In genomic region chr10:80398174-80398535, GRCm38 (mm10) we compare ENCODE assay signal across 8 mouse cellular contexts. TPM values are rescaled to one million over a fixed set of nuclear protein-coding genes. Genes with fewer than 3 reads are reported as not detected.
DNase-seq lines count a peak whose midpoint lies in the region; ATAC-seq and TF ChIP-seq lines count a peak whose summit lies in the region.

No protein-coding gene starts in this region.

- H3K27ac ChIP-seq in gastrocnemius, adult 2 months = peak overlapping the region; percentile 100
- H3K27ac ChIP-seq in thymus, adult 2 months (ENCODE audit: control insufficient read depth, insufficient read depth, low read length) = no peak overlapping the region
- peak overlapping the region; percentile 99 for H3K27ac ChIP-seq in liver, embryonic 13.5 days

- no peaks in the 10 kb centered on the region for H3K27me3 ChIP-seq in thymus, adult 2 months (ENCODE audit: control insufficient read depth, insufficient read depth, low read length)
- no peaks in the 10 kb centered on the region for H3K27me3 ChIP-seq in liver, embryonic 13.5 days

- H3K4me2 ChIP-seq in liver, embryonic 13.5 days = peak overlapping the region; percentile 98

- TF ChIP-seq CTCF in gastrocnemius, adult 2 months (IDR thresholded peaks at IDR 0.05) = no peak
- no peak for TF ChIP-seq CTCF in thymus, adult 2 months (IDR thresholded peaks at IDR 0.05; ENCODE audit: borderline replicate concordance, control insufficient read depth, extremely low read depth, insufficient read depth, low read length, poor library complexity)

- H3K4me1 ChIP-seq in thymus, adult 2 months (replicated peaks; ENCODE audit: control insufficient read depth, insufficient read depth, low read length) = peaks cover 18% of the 10 kb centered on the region
- peaks cover 47% of the 10 kb centered on the region for H3K4me1 ChIP-seq in liver, embryonic 13.5 days (replicated peaks)

- no peak for DNase-seq in gastrocnemius, adult 2 months
- DNase-seq in gastrocnemius, postnatal 14 days = no peak
- DNase-seq in thymus, adult 2 months = no peak
- DNase-seq in thymus, postnatal 4 days = no peak
- no peak for DNase-seq in liver, embryonic 13.5 days
- no peak for DNase-seq in adrenal gland, postnatal 14 days
- no peak for DNase-seq in thymus, postnatal 14 days

- no peaks in the 10 kb centered on the region for H3K9me3 ChIP-seq in liver, embryonic 13.5 days (replicated peaks)

- no peak for TF ChIP-seq POLR2A in thymus, adult 2 months (IDR thresholded peaks at IDR 0.05; ENCODE audit: control insufficient read depth, extremely low read depth, insufficient read depth, low read length, poor library complexity)

- H3K9ac ChIP-seq in liver, embryonic 13.5 days = peak overlapping the region; percentile 98

- H3K4me3 ChIP-seq in gastrocnemius, adult 2 months = peak overlapping the region; percentile 79
- H3K4me3 ChIP-seq in thymus, adult 2 months (ENCODE audit: control insufficient read depth, insufficient read depth, low read length) = peak overlapping the region; percentile 52
- H3K4me3 ChIP-seq in liver, embryonic 13.5 days (replicated peaks) = peak overlapping the region; percentile 88

- peaks cover 20% of the 10 kb centered on the region for H3K36me3 ChIP-seq in thymus, adult 2 months (ENCODE audit: control insufficient read depth, insufficient read depth, low read length)
- peaks cover 65% of the 10 kb centered on the region for H3K36me3 ChIP-seq in liver, embryonic 13.5 days

- intact Hi-C loops in gastrocnemius, adult 2 months (cut with DNase I) = no loop called here
- intact Hi-C loops in gastrocnemius, postnatal 14 days (cut with DNase I; ENCODE audit: low total_unique reads) = no loop called here

- 0% methylated on average over 1 of the region's 1 CpGs for WGBS in thymus, adult 2 months
- 0% methylated on average over 1 of the region's 1 CpGs for WGBS in liver, embryonic 13.5 days (ENCODE audit: insufficient replicate concordance)

- ATAC-seq in liver, embryonic 13.5 days (ENCODE audit: low read depth) = no peak
- ATAC-seq in megakaryocyte progenitor cell, adult 5-6 weeks (replicated peaks; ENCODE audit: poor library complexity) = no peak

RNA-seq across cellular contexts. Expression of gene Mbd3, which starts 1.2 kb away (rescaled TPM):
- total RNA-seq in gastrocnemius, adult 2 months (2021) = 100 to 1,000 TPM; 105 to 116 TPM
- total RNA-seq in gastrocnemius, postnatal 14 days (2021) = 100 to 1,000 TPM in 1 of 2 experiments, 10 to 100 TPM in 1; 81.0 to 102 TPM
- 268 and 290 TPM in 2 replicates for polyA plus RNA-seq in thymus, adult 2 months (2012; rRNA removed)
- 81.2 and 87.4 TPM in 2 replicates for polyA plus RNA-seq in liver, embryonic 13.5 days (2015; fragmentation: Nextera tagmentation; extraction: Ambion mirVana)
- 106 and 116 TPM in 2 replicates for total RNA-seq in adrenal gland, postnatal 14 days (2021)
- 91.1 and 96.6 TPM in 2 replicates for total RNA-seq in megakaryocyte progenitor cell, adult 5-6 weeks (2015)
- total RNA-seq in megakaryocyte progenitor cell, adult 5-6 weeks (2017) = 82.8 and 90.8 TPM in 2 replicates

RNA-seq across cellular contexts. Expression of gene Uqcr11, which starts 8.5 kb away (rescaled TPM):
- 1,000 to 10,000 TPM in 1 of 2 experiments, 100 to 1,000 TPM in 1; 776 to 1,068 TPM for total RNA-seq in gastrocnemius, adult 2 months (2021)
- total RNA-seq in gastrocnemius, postnatal 14 days (2021) = 100 to 1,000 TPM; 793 to 884 TPM
- polyA plus RNA-seq in thymus, adult 2 months (2012; rRNA removed) = 1,246 and 1,699 TPM in 2 replicates
- polyA plus RNA-seq in liver, embryonic 13.5 days (2015; fragmentation: Nextera tagmentation; extraction: Ambion mirVana) = 474 and 603 TPM in 2 replicates
- total RNA-seq in adrenal gland, postnatal 14 days (2021) = 1,202 and 1,279 TPM in 2 replicates
- total RNA-seq in megakaryocyte progenitor cell, adult 5-6 weeks (2015) = 202 and 210 TPM in 2 replicates
- 184 and 263 TPM in 2 replicates for total RNA-seq in megakaryocyte progenitor cell, adult 5-6 weeks (2017)

RNA-seq across cellular contexts. Expression of gene Mex3d, which starts 10.7 kb away (rescaled TPM):
- total RNA-seq in gastrocnemius, adult 2 months (2021) = 1 to 10 TPM; 4.7 to 5.1 TPM
- total RNA-seq in gastrocnemius, postnatal 14 days (2021) = 1 to 10 TPM; 5.2 to 6.0 TPM
- 34.9 and 38.2 TPM in 2 replicates for polyA plus RNA-seq in thymus, adult 2 months (2012; rRNA removed)
- 1.0 and 1.1 TPM in 2 replicates for polyA plus RNA-seq in liver, embryonic 13.5 days (2015; fragmentation: Nextera tagmentation; extraction: Ambion mirVana)
- total RNA-seq in adrenal gland, postnatal 14 days (2021) = 21.8 and 22.8 TPM in 2 replicates
- total RNA-seq in megakaryocyte progenitor cell, adult 5-6 weeks (2015) = 1.9 and 4.3 TPM in 2 replicates
- total RNA-seq in megakaryocyte progenitor cell, adult 5-6 weeks (2017) = 2.7 and 7.9 TPM in 2 replicates

RNA-seq across cellular contexts. Expression of gene Tcf3, which starts 35.3 kb away (rescaled TPM):
- total RNA-seq in gastrocnemius, adult 2 months (2021) = 10 to 100 TPM; 11.1 to 12.0 TPM
- total RNA-seq in gastrocnemius, postnatal 14 days (2021) = 10 to 100 TPM; 18.1 to 24.6 TPM
- polyA plus RNA-seq in thymus, adult 2 months (2012; rRNA removed) = 341 and 425 TPM in 2 replicates
- 55.2 and 56.2 TPM in 2 replicates for polyA plus RNA-seq in liver, embryonic 13.5 days (2015; fragmentation: Nextera tagmentation; extraction: Ambion mirVana)
- 54.4 and 61.8 TPM in 2 replicates for total RNA-seq in adrenal gland, postnatal 14 days (2021)
- 29.9 and 35.3 TPM in 2 replicates for total RNA-seq in megakaryocyte progenitor cell, adult 5-6 weeks (2015)
- 33.5 and 51.0 TPM in 2 replicates for total RNA-seq in megakaryocyte progenitor cell, adult 5-6 weeks (2017)

RNA-seq across cellular contexts. Expression of gene Plk5, which starts 41.9 kb away (rescaled TPM):
- under 1 TPM; 0.10 to 0.45 TPM for total RNA-seq in gastrocnemius, adult 2 months (2021)
- under 1 TPM; 0.12 to 0.13 TPM for total RNA-seq in gastrocnemius, postnatal 14 days (2021)
- 0.17 and 0.22 TPM in 2 replicates for polyA plus RNA-seq in thymus, adult 2 months (2012; rRNA removed)
- 0.12 TPM in 1 of 2 replicates, not detected in the other for polyA plus RNA-seq in liver, embryonic 13.5 days (2015; fragmentation: Nextera tagmentation; extraction: Ambion mirVana)
- 0.30 and 0.44 TPM in 2 replicates for total RNA-seq in adrenal gland, postnatal 14 days (2021)
- total RNA-seq in megakaryocyte progenitor cell, adult 5-6 weeks (2015) = not detected in 2 replicates
- total RNA-seq in megakaryocyte progenitor cell, adult 5-6 weeks (2017) = not detected in 2 replicates
